In the genomic region with DNA sequence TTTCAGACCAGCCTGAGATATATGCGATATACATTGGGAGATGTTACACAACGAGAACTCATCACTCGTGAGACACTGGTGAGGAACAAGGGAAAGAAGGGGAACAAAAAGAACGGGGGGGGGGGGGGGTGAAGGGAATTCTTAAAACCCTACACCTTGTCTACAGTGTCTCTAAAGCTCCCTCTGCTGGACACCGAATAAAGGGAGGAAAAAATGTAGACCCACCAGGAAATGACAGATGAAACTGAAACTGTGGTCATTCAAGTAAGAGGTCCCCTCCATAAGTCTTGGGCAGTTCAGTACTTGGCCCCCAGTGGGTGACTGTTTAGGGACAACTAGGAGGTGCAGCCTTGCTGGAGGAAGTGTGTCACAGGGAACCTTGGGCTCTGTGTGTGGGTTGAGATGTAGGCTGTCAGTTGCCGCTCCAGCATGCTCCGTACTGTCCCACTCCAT, we compare ENCODE assay signal across 8 mouse cellular contexts. TPM values are rescaled to one million over a fixed set of nuclear protein-coding genes. Genes with fewer than 3 reads are reported as not detected.
A peak's percentile ranks its signal among the peaks of the same experiment; 100 is the strongest.
DNase-seq lines count a peak whose midpoint lies in the region; ATAC-seq lines count a peak whose summit lies in the region.

No protein-coding gene starts in this region.

- peaks cover 12% of the 10 kb centered on the region for H3K4me1 ChIP-seq in hindbrain, embryonic 10.5 days (replicated peaks)
- peaks cover 10% of the 10 kb centered on the region; the same call in 1 of the 2 replicates for H3K4me1 ChIP-seq in hindbrain, embryonic 12.5 days
- peaks cover 16% of the 10 kb centered on the region for H3K4me1 ChIP-seq in heart, embryonic 10.5 days

- 69% methylated on average over 7 of the region's 7 CpGs for WGBS in hindbrain, embryonic 10.5 days
- WGBS in hindbrain, embryonic 12.5 days: 71% methylated on average over 7 of the region's 7 CpGs
- 59% methylated on average over 7 of the region's 7 CpGs for WGBS in heart, embryonic 10.5 days

- H3K27me3 ChIP-seq in hindbrain, embryonic 10.5 days (ENCODE audit: insufficient read depth, poor library complexity, severe bottlenecking): no peaks in the 10 kb centered on the region
- no peaks in the 10 kb centered on the region for H3K27me3 ChIP-seq in hindbrain, embryonic 12.5 days
- H3K27me3 ChIP-seq in heart, embryonic 10.5 days (ENCODE audit: insufficient read depth, poor library complexity, severe bottlenecking): no peaks in the 10 kb centered on the region

- intact Hi-C loops in left cerebral cortex, postnatal 25 days (cut with DNase I): no loop called here

- no peaks in the 10 kb centered on the region for H3K9me3 ChIP-seq in hindbrain, embryonic 10.5 days
- H3K9me3 ChIP-seq in hindbrain, embryonic 12.5 days (replicated peaks): no peaks in the 10 kb centered on the region
- no peaks in the 10 kb centered on the region for H3K9me3 ChIP-seq in heart, embryonic 10.5 days

- H3K27ac ChIP-seq in hindbrain, embryonic 10.5 days: no peak overlapping the region
- no peak overlapping the region for H3K27ac ChIP-seq in hindbrain, embryonic 12.5 days
- H3K27ac ChIP-seq in heart, embryonic 10.5 days: no peak overlapping the region

- H3K4me2 ChIP-seq in hindbrain, embryonic 12.5 days (replicated peaks): no peak overlapping the region

- H3K36me3 ChIP-seq in hindbrain, embryonic 10.5 days: peaks cover 30% of the 10 kb centered on the region; the same call in 1 of the 2 replicates
- H3K36me3 ChIP-seq in hindbrain, embryonic 12.5 days: 0 out of 2 replicates have a peak, but pooled peaks cover 4% of the 10 kb centered on the region
- peaks cover 22% of the 10 kb centered on the region for H3K36me3 ChIP-seq in heart, embryonic 10.5 days

- H3K9ac ChIP-seq in hindbrain, embryonic 12.5 days: no peak overlapping the region

- ATAC-seq in hindbrain, embryonic 12.5 days (ENCODE audit: low FRiP score): no peak

- H3K4me3 ChIP-seq in hindbrain, embryonic 10.5 days: no peak overlapping the region
- H3K4me3 ChIP-seq in hindbrain, embryonic 12.5 days: no peak overlapping the region
- no peak overlapping the region for H3K4me3 ChIP-seq in heart, embryonic 10.5 days

- DNase-seq in hindbrain, embryonic 10.5 days (ENCODE audit: low spot score): peak; percentile 6
- peak; percentile 47 to 60 for DNase-seq in B cell, adult 2 months
- DNase-seq in R1 (ENCODE audit: low read depth, low spot score): peak; percentile 68
- DNase-seq in heart, embryonic 10.5 days (ENCODE audit: low spot score): peak; percentile 74
- DNase-seq in left cerebral cortex, postnatal 25 days (ENCODE audit: low spot score in 2 of 2): peak; percentile 42 to 65
- DNase-seq in retina, postnatal 1 day: peak; percentile 50
- DNase-seq in yolk sac, embryonic 10.5 days (ENCODE audit: low spot score): no peak

RNA-seq across cellular contexts. Expression of gene Mylk3, which starts 21.9 kb away (rescaled TPM):
- 1.2 and 1.3 TPM in 2 replicates for polyA plus RNA-seq in hindbrain, embryonic 10.5 days (2016; fragmentation: Nextera tagmentation; extraction: Ambion mirVana)
- polyA plus RNA-seq in hindbrain, embryonic 12.5 days (2016; fragmentation: Nextera tagmentation; extraction: Ambion mirVana): 1.9 and 2.1 TPM in 2 replicates
- 131 and 248 TPM in 2 replicates for polyA plus RNA-seq in heart, embryonic 10.5 days (2016; fragmentation: Nextera tagmentation; extraction: Ambion mirVana)
- 1 to 10 TPM; 2.2 to 2.6 TPM for total RNA-seq in left cerebral cortex, postnatal 25 days (2021)

RNA-seq across cellular contexts. Expression of gene 4921524J17Rik, which starts 24.6 kb away (rescaled TPM):
- polyA plus RNA-seq in hindbrain, embryonic 10.5 days (2016; fragmentation: Nextera tagmentation; extraction: Ambion mirVana): 39.8 and 42.9 TPM in 2 replicates
- polyA plus RNA-seq in hindbrain, embryonic 12.5 days (2016; fragmentation: Nextera tagmentation; extraction: Ambion mirVana): 42.8 and 46.6 TPM in 2 replicates
- 61.0 and 64.9 TPM in 2 replicates for polyA plus RNA-seq in heart, embryonic 10.5 days (2016; fragmentation: Nextera tagmentation; extraction: Ambion mirVana)
- total RNA-seq in left cerebral cortex, postnatal 25 days (2021): 10 to 100 TPM; 12.9 to 13.8 TPM

Comparison
In these comparisons a context has a peak if more than half of its experiments do, and no peak if none do; other contexts are left out.
1. RNA of gene Mylk3, which starts 21.9 kb away (polyA plus RNA-seq): 131 to 248 TPM in heart, embryonic 10.5 days; 1.9 to 2.1 TPM in hindbrain, embryonic 12.5 days and 1.2 to 1.3 TPM in hindbrain, embryonic 10.5 days; every median in the first group is over 10 times any median in the second.